Mouse (Mus musculus) gastrocnemius, adult 8-10 months (tissue): ENCODE results near the gene Olfr888. TPM values are rescaled to one million over a fixed set of nuclear protein-coding genes. Genes with fewer than 3 reads are reported as not detected.

ENCODE experiments used
- DNase-seq, 2 experiments: peaks; one replicate each; pipeline ENCODE4 v3.0.0; 2022; ENCODE audit warnings: low spot score in 2 of 2
- total RNA-seq, 4 experiments: library from RNA; stranded (reverse); gene quantifications; 2 replicates each; pipeline ENCODE4 v1.2.4; 2022

Gene Olfr888
- total RNA-seq, result not detected

DNA sequence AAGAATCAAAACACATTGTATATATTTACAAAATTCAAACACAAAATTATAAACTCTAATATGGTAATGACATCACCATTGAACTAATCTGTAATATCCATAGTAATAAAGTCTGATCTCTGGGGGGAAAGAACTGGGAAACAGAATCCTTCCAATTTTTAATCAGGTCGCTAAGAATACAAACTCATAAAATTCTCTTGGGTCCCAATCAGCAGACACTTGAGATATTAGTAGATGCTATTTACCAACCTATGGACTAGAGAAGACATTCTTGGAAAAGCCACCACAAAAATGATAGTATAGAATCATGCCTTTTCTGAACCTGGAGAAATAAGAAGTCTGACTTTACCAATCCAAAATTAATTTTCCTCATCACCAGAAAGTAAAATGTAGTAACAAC, at the start of gene Olfr888:
Olfr888 (plus strand) TSS at position 301 of the 400 bp plus-strand sequence.
- no peak for DNase-seq

DNA sequence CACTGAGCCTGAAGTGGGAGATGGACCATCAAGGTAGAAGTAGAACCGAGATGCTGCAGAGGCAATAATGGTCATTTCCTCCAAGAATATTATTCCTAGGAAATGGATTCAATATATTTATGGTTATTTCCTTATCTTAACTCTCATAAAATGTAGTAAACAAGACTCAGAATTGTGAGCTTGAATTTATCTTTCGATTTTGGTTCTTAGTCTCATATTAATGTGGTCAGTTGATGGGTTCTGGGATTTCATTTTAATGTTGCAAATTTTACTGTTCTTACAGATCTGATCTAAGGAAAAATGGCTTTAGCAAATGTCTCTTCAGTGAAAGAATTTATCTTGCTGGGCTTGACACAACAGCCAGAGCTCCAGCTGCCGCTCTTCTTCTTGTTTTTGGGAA, 46.9 kb upstream of the Olfr888 start, which contains the start of gene Olfr885:
Olfr885 (plus strand) TSS at position 301 of the 400 bp plus-strand sequence.
- DNase-seq, result no peak

DNA sequence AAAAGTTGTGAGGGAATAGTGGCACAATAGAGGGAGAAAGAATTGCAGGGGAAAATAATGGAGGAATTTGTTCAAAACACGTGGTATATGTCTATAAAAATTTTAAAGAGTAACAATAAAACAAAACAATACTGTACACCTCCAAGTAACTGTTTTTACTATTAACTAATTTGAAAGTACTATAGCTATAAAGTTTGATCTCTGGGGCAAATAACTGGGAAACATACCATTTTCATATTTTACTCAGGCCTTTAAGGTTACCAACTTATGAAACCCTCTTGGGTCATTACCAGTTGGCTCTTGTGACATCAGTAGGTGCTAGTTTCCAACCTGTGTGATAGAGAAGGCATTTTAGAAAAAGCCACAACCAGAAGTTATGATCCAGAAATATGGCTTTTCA, 24.2 kb upstream of the Olfr888 start, which contains the start of gene Olfr887:
Olfr887 (plus strand) TSS at position 301 of the 400 bp plus-strand sequence.
- DNase-seq, result no peak

DNA sequence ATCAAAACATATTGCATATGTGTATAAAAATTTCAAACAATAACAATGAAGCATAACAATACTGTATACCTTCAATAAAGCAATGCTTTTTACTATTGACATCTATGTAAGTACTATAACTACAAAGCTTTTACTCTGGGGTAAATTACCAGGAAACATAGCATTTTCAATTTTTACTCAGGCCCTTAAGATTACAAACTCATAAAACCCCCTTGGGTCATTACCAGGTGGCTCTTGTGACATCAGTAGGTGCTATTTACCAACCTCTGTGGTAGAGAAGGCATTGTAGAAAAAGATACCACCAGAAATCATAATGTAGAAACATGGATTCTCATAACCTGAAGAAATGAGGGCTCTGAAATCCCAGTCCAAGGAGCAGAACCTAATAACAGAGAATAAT, 7.0 kb downstream of the Olfr888 start, which contains the start of gene Olfr889:
Olfr889 (plus strand) TSS at position 301 of the 400 bp plus-strand sequence.
- no peak for DNase-seq

DNA sequence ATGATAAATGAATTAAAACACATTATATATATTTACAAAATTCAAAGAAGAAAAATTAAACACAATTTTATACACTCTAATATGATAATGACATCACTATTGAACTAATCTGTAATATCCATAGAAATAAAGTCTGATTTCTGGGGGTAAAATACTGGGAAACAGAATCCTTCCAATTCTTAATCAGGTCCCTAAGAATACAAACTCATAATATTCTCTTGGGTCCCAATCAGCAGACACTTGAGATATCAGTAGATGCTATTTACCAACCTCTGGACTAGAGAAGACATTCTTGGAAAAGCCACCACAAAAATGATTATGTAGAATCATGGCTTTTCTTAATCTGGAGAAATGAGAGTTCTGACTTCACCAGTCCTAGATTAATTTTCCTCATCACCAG, 34.3 kb downstream of the Olfr888 start, which contains the start of gene Olfr890:
Olfr890 (plus strand) TSS at position 301 of the 400 bp plus-strand sequence.
- no peak for DNase-seq

Other genes with a start within 250 kb of the Olfr888 start
- not detected for gene Olfr145, start 211.4 kb upstream of the Olfr888 start, total RNA-seq
- gene Olfr878, start 190.3 kb upstream of the Olfr888 start, total RNA-seq, result not detected
- gene Olfr881, start 116.3 kb upstream of the Olfr888 start, total RNA-seq, result not detected
- gene Olfr883, start 82.3 kb upstream of the Olfr888 start, total RNA-seq, result not detected
- gene Olfr884, start 61.6 kb upstream of the Olfr888 start, total RNA-seq, result not detected
- gene Olfr885, start 46.8 kb upstream of the Olfr888 start, total RNA-seq, result not detected
- not detected for gene Olfr887, start 24.1 kb upstream of the Olfr888 start, total RNA-seq
- not detected for gene Olfr889, start 7.1 kb downstream of the Olfr888 start, total RNA-seq
- gene Olfr890, start 34.4 kb downstream of the Olfr888 start, total RNA-seq, result not detected
- not detected for gene Olfr891, start 72.7 kb downstream of the Olfr888 start, total RNA-seq
- gene Olfr893, start 100.2 kb downstream of the Olfr888 start, total RNA-seq, result not detected
- not detected for gene Olfr894, start 109.9 kb downstream of the Olfr888 start, total RNA-seq
- gene Olfr143, start 144.6 kb downstream of the Olfr888 start, total RNA-seq, result not detected
- not detected for gene Olfr895, start 159.7 kb downstream of the Olfr888 start, total RNA-seq
- gene Olfr896-ps1, start 183.0 kb downstream of the Olfr888 start, total RNA-seq, result not detected
- gene Olfr25, start 220.9 kb downstream of the Olfr888 start, total RNA-seq, result not detected
- gene Olfr898, start 240.3 kb downstream of the Olfr888 start, total RNA-seq, result not detected